Mouse (Mus musculus) right cerebral cortex, adult 2 months (tissue): Measurements from ENCODE around the gene Acta2.

ENCODE experiments used
- DNase-seq, 2 experiments: peaks; one replicate each; pipeline ENCODE4 v3.0.0; 2021 to 2022; ENCODE audit warnings: low spot score in 2 of 2

Gene Acta2

DNA sequence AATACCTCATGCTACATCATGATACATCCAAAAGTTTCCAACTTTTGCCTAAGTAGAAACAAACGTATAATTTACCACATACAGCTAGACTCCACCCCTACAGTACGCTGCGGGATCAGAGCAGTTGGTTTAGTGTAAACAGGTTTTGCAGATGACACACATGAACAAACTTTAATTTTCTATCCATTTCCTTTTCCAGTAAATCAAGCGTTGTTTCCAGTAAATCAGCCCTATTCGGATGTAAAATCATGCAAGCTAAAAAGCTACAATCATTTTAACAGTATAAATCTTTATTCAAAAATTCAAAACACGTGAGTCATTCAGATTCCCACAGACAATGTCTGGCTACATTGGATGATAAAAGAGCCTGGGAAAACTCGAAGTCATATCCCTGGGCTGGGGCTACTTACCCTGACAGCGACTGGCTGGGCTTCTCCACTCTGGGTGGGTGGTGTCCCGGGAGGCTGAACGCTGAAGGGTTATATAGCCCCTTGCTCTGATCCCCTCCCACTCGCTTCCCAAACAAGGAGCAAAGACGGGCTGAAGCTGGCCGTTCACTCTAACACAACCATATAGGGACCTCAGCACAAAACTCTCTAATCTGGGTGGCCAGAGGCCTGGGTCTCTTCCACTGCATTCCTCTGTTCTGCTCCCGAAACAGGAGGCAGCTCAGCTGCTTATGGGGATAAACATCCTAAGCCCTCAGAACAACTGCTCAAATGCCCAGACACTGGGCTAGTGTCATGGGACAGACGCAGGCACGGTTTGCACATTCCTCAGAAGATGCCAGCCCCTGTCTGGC lies at the start of gene Acta2:
Gene Acta2 (minus strand): TSS at position 711 of the 802 bp plus-strand sequence.
- DNase-seq, result no peak

DNA sequence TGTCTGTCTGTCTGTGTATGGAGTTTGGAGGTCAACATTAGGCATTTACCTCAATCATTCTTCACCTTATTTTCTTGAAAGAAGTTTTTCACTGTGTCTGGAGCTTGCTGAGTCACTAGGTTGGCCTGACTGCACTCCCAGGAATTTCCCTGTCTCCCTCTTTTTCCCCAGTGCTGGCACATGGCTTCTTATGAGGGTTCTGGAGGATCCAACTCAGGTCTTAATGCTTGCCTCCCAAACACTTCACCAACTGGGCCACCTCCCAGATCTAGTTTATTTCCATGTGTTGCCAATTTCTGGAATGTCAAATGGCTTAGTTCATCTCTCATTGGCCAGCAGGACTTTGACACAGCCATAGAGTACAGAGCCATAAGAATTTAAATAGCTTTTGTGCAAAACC lies 49.5 kb upstream of the Acta2 start:
- DNase-seq, result no peak

DNA sequence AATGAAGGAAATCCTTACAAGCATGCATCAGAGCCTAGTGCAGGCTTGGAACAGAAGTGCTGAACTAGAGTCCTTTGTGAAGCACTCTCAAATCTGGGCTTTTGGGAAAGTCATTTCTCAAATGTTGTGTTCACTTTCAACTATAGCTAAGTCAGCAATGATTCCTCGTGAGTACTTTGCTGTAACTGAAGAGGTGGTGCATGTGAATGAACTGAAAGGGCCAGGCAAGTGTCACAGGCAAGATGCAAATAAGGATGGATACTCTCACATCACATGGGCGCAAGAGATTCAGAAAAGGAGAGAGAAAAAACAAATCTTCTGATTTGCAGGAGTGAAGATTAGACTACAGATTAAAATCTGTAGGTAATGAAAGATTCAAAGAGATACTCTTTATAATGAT lies 45.0 kb upstream of the Acta2 start:
- no peak for DNase-seq

DNA sequence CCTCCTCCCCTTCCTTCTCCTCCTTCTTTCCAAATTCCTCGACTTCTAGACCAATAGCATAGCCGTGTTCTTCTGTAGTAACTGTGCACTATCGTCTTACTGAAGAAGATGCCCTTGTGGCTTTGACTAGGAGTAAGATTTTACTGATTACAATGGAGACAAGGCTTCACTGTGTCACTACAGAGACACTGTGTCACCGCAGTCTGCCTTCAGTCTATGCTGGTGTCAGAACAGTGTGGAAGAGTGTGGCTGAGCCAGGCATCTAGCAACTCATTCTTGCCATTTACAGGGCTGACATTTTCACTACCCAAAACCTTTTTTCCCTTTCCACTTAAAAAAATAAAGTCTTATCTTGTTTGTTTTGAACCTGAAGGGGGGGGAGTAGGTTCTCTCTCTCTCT lies 43.8 kb upstream of the Acta2 start:
- DNase-seq, result no peak

DNA sequence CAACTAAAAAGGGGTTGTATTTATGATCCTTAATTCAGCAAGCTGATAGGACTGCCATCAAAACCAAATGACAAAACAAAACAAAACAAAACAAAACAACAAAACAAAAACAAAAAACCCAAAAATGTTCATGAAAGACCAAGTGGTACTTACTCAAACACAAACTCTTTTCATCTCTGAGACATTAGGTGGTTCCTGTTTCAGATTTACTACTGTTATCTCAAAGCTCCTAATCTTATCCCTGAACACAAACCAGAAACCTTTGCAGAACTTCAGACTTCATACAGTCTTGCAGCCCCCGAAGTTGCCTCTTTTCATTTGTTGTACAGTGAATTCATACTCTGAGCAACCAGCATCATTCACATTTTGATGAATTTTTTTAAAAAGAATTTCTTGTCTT lies 43.1 kb upstream of the Acta2 start:
- no peak for DNase-seq

DNA sequence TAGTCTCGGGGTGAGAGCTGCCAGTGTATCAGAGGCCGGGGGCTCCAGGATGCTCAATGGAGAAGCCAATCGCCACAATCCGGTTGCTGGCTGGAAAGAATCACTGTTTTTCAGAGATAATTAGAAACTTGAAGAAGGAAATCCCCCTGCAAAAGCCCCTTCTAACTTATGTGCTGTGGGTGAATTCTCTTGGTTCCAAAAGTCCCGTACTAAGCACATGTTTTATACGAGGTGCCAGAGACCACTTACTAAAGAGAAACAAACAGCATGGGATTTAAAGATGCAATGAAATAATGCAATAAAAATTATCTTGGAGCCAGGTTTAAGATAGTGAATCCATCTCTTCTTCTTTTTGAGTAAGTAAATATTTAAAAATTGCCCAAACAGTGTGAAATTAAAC lies 40.1 kb upstream of the Acta2 start:
- no peak for DNase-seq

DNA sequence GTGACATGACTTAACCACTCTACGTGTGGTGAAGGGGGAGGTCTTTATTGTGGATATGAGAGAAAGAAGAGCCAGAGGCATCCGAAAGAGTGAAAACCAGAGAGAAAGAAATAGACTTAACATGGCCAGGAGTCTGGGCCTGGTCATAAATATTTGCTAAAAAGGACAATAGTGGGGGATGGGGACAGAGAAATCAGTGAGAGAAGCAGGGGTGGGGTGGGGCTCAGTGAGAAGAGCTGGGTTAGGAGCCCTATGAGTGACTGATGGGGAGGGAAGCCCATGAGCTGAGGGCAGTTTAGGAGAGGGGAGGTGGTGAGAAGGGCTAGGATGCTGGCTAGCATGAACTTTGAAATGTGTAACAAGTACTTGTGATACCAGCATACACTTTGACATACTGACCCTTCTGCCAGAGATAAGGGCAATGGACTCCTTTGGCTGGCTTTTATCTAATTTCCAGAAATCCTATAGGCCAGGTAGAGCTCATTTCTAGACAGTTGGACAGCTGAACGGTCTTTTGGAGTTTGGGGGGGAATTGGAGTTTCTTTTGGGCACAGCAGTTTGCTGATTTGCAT lies 38.1 kb upstream of the Acta2 start:
- no peak for DNase-seq

DNA sequence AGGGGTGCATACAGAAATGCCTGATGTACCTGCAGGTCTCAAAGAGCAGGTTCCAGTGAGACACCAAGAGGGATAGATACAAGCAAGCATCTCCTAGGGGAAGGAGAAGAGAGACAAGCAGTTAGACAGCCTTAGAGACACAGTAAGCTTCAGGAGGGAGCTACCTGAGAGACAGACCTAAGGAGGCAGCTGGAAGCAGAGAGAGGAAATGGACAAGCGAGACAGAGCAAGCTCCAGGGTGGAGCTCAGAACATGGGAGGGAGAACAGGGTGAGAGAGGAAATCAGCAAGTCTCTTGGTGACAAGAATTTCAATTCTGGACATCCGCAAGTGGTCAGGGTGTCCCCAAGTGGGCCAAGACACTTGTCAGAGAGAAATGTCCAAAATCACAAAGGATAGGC lies 37.3 kb upstream of the Acta2 start:
- DNase-seq, result no peak

DNA sequence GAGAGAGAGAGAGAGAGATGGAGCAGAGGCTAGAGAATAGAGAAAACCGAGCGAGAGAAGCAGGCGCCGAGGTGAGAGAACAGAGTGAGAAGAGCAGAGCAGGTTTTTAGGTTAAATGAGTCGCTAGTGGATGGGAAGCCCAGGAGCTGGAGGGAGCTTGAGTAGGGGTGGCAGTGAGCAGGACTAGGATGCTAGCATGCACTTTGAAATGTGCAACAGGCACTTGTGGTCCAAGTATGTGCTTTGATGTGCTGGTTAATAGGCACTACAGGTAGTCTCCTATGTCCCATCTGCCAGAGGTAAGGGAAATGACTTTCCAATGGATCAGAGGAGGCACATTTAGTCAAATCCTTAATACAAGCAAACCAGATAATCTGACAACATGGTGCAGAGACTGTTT lies 36.6 kb upstream of the Acta2 start:
- DNase-seq, result no peak

DNA sequence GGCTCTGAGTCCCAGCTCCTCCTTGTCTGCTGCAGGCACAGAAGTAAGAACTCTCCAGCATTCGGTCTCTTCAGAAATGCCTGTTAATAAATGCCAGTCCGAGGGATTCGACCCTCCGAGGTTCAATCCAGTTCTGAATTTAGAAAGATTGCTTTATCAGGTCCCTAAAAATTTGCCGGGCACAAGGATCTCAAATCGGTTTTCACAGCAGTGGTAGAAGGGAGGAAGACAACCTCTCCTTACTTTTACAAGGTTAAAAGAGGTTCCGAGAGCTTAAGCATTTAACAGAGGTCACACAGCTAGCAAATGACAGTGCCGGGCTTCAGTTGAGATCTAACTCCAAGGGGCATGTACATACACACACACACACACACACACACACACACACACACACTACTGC lies 36.0 kb upstream of the Acta2 start:
- DNase-seq, result no peak

DNA sequence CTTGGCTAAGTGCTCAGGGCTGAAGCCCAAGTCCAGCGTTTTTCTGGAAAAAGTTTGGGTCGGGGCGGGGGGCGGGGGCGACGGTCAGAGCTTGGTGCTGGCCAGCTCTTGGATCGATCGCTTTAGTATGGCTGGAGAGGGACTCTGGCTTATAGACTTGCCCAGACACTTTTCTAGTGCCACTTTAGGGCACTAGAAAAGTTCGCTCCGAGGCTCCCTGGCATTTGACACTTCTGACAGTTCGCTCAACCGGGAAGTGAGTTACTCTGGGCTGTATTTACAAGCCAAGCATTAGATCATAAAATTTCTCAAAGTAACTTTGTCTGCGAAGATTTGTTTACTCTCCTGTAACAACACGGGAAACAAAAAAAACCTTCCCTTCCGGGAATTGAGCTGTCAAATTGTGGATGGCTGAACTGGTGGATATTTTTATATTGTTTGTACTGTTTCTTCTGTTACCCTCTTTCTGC lies 35.5 kb upstream of the Acta2 start:
- DNase-seq, result no peak

DNA sequence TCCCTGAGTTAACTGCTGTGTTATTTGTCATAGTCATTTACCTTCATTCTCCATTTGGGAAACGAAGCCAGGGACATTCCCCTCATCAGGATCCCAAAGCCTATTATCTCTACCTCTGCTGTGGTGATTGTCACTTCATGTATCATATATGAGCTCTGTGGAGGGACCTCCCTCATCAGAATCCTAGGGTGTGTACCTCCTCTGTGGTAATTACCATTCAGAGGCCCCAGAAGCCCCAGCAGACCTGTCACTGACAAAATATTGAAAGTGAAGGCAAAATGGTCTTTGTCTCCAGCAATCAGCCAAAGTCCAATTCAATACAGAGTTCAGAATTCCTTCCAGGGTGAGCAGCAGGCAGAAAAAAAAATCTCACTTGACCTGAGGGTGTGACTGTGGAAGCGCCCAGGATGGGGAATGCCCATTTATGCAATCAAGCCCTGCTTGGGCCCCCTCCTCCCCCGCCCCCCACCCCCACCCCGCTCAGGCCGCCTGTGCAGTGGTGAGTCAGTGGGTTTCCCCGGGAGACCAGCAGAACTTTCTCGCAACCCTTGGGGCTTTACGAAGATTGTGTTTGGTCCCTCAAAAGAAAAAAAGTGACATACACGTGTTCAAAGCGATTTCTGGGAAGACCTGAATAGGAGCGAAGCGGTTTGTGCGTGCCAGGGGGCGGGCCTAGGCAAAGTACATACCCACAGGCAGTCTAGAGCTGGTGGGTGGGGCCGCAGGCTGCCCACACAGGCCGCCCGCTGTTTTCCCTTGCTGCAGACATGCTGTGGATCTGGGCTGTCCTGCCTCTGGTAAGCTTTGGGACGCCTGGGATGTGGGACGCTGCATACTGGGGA lies 34.8 kb upstream of the Acta2 start, which contains the start of gene Fas:
Gene Fas (plus strand): TSS at position 719 of the 842 bp plus-strand sequence.
- DNase-seq, result peak; percentile 6 to 13

DNA sequence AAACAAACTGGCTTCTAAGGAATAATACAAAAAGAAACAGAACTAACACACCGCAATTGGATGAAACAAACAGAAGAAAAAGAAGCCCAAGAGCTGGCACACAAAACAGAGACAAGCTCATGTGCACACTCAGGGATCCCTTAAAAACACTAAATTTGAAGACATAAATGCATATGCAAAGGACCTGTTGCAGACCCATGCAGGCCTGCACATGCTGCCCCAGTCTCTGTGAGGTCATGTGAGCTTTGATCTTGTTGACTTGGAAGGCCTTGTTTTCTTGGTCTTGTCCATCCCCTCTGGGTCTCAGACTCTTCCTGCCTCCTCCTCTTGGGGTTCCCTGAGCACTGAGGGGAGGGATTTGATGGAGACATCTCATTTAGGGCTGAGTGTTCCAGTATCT lies 33.3 kb upstream of the Acta2 start:
- DNase-seq, result no peak

DNA sequence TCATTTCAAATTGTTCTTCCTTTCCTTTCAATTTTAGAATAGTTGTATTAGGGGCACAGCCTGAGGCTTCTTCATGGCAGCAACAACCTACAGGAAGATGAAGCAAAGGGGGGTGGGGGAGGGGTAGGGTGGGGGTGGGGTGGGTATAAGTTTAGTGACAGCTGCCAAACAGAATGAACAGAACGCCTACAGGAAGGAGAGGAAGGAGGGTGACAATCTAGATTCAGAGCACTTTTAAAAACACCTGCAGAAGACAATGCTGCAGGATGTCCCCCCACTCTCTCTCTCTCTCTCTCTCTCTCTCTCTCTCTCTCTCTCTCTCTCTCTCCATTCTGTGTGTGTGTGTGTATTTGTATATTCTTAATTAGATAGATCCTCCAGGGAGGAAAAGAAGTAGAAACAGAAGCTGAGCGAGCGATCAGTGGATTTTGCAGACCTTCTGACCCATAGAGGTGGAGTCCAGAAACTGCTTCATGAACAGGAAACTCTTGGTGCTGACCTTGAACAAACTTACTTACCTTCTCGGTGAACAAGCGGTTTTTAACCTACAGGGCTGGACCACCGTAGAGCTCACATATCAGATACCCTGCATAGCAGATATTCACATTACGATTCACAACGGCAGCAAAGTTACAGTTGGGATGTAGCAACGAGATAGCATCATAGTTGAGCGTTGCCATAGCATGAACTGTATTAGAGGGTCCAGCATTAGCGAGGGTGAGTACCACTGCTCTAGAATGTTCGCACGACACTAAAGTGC lies 32.4 kb upstream of the Acta2 start:
- no peak for DNase-seq

DNA sequence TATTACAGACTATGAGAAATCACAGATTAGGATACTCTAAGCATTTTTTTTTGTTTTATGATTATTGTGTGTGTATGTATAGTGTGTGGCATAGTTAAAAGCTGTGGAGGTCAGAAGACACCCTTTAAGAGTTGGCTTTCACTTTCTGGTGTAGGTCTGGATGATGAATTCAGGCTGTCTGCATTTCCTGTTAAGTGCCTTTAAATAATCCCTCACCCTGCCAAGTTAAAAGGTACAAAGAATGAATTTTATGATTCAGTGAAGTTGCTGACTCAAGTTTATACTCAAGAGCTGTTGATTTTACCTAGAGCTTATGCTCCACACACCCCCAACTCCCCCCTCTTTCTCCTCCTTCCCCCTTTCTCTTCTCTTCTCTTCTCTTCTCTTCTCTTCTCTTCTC lies 31.8 kb upstream of the Acta2 start:
- DNase-seq, result no peak

DNA sequence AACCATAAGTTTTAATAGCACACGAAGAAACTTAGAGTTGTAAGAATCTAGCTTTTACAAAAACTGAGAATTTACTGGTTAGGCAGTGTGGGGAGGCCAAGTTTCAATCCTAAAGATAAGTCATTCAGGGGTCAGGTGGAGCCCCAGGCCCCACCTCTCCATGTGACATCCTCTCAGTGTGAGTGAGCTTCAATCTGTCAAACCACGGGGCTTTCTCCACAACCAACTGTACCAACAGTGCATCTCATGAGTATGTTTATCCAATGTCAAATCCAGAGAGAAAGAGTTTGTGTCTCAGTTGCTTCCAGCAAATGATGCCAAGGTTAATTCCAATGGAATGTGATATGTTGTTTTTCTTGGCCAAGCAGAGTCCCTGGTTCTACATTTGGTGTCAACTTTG lies 29.4 kb upstream of the Acta2 start:
- DNase-seq, result no peak

DNA sequence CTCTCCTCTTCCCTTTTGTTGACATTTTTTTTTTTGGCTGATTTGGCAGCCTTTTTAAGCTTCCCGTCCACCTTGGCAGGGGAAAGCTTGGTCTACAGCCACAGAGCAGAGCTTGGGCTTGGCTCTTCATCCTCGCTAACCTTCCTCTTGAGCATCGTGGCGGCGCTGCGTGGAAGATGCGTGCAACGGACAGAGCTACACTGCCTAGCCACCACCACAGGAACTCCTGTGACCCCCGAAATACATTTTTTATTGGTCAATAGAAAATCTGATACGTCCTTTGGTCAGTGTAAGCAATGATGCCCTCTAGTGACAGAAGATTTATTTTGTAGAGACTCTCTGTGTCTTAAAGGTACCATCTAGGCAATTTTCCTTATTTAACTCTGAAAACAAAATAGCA lies 29.0 kb upstream of the Acta2 start:
- DNase-seq, result no peak

DNA sequence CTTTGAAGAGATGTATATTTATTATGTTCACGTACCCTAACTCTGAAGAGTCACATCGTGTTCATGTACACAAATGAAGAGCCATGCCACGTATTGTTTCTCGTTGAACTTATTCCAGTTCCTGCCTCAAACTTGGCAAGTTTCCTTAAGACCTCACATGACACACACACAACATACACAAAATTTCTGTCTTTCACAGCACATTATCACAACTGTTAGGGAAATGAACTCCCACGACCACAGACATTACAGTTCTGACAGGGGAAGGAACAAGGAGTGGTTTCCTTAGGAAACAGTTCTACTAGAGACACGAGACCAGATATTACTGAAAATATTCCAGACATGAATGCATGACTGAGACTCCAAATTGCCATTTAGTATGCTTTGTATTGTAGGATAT lies 28.2 kb upstream of the Acta2 start:
- DNase-seq, result no peak

DNA sequence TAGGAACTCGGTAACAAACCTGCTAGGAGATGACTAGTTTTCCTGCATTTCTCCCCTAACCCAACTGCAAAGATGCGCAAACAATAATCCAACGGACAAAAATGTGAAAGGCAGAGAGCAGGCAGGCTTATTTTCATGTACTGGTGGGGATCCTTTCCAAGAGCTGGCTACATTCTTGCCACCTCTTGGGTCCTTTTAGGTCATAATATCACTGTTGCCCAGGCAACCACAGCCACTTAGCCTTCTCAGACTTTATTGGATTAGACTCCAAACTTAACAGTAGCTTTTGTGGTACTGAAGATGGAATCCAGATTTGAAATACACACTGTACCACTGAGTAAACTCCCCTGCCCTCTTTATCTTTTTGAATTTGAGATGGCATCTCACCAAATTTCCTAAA lies 22.7 kb upstream of the Acta2 start:
- DNase-seq, result no peak

DNA sequence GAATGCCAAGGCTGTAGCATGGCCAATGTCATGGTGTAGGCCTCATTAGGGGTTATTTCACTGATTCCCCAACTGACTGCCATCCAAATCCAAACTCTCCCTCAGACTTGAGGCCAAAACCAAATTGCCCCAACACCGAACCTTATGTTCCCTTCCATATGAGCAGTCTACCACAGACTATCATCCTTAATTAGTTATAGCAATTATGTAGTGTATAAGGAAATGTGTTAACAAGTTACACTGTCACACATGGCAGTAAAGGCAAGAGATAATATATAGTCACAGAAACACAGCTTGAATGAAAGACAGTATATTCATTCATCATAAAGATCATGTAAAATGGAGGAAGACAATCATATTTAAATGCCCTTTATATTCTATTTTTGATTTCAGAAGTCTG lies 17.7 kb upstream of the Acta2 start:
- no peak for DNase-seq

DNA sequence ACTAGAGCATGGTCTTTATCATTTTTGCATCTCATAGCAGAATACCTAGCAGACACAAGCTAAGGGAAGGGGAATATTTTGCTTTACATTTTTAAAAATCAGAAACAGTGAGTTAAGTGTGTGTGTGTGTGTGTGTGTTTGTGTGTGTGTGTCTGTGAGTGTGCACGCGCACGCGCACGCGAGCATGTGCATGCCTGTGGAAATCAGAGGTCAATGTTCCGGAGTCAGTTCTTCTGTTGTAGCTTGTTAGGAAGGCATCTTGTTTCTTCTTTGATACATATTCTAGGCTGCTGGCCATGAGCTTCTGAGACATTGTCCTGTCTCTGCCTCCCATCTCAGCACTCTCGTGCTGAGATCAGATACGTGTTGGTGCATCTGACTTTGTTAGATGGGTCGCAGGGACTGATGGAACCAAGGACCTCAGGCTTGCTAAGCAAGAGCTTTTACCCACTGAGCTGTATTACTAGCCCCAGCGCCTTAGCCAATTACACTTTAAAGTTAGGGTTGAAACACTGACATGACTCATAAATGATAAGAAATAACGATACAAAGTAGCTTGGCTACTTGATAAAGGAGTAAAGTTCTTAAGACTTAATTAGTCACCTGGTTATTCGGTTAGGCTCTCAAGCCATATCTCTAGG lies 15.6 kb upstream of the Acta2 start:
- DNase-seq, result no peak
